Mouse (Mus musculus): ENCODE measurements around the gene Snf8. TPM values are rescaled to one million over a fixed set of nuclear protein-coding genes. Genes with fewer than 3 reads are reported as not detected.

Gene Snf8
- polyA plus RNA-seq, 1 experiment = 28.7 TPM

DNA sequence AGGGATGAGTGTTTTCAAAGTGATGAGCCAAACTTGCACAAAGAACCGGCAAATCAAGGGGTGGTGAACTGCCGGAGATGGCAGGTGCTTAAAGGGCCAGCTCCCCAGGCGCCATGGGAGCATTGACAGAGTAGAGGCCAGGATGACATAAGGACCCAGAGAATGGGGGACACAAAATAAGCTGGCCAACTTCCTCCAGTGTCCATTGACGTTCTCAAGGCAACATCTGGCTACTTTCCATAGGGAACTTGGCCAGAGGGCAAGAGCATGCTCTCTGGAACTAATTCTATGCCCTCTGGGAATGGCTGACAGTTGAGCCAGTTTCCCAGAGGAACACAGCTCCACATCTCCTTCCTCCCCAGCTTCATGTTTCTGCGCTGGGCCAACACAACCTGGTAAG is 33.5 kb downstream of the Snf8 start:
- H3K36me3 ChIP-seq (ENCODE audit: control insufficient read depth, insufficient read depth, low read length) = peaks cover 4% of the 10 kb centered on the region; the same call in 1 of the 2 replicates
- no peak for DNase-seq
- H3K27me3 ChIP-seq (ENCODE audit: control insufficient read depth, insufficient read depth, low read length) = no peaks in the 10 kb centered on the region
- H3K4me1 ChIP-seq (replicated peaks; ENCODE audit: control insufficient read depth, insufficient read depth, low read length) = peaks cover 6% of the 10 kb centered on the region
- no peak overlapping the region for H3K27ac ChIP-seq (ENCODE audit: control insufficient read depth, insufficient read depth, low read length)
- WGBS = 92% methylated on average over 5 of the region's 5 CpGs
- H3K4me3 ChIP-seq (ENCODE audit: control insufficient read depth, insufficient read depth, low read length) = no peak overlapping the region
- no peak for TF ChIP-seq POLR2A (IDR thresholded peaks at IDR 0.05; ENCODE audit: control insufficient read depth, extremely low read depth, insufficient read depth, low read length, poor library complexity)
- TF ChIP-seq CTCF (IDR thresholded peaks at IDR 0.05; ENCODE audit: borderline replicate concordance, control insufficient read depth, extremely low read depth, insufficient read depth, low read length, poor library complexity) = no peak

DNA sequence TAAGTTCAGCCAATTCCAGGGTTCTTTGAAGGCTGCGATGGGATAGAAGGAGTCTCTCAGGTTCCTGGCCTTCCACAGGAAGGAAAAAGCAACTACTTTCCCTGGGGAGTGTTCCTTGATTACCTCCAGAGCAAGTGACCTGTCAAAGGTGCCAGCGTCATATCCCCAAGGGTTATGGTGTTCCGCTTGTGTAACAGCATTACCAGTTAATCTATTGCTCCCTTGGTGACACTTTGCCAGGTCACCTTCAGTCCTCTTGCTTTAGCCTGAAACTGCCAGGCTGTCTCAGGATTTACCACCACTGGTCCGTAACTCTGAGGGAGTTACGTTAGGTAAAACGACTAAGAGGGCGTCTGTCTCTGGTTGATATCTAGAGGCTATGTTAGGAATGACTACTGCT is 35.7 kb downstream of the Snf8 start:
- no peak for DNase-seq
- H3K27me3 ChIP-seq (ENCODE audit: control insufficient read depth, insufficient read depth, low read length) = no peaks in the 10 kb centered on the region
- WGBS = 96% methylated on average over 7 of the region's 7 CpGs
- no peak overlapping the region for H3K27ac ChIP-seq (ENCODE audit: control insufficient read depth, insufficient read depth, low read length)
- peaks cover 14% of the 10 kb centered on the region for H3K4me1 ChIP-seq (replicated peaks; ENCODE audit: control insufficient read depth, insufficient read depth, low read length)
- H3K4me3 ChIP-seq (ENCODE audit: control insufficient read depth, insufficient read depth, low read length) = no peak overlapping the region
- TF ChIP-seq CTCF (IDR thresholded peaks at IDR 0.05; ENCODE audit: borderline replicate concordance, control insufficient read depth, extremely low read depth, insufficient read depth, low read length, poor library complexity) (no peak), POLR2A (IDR thresholded peaks at IDR 0.05; ENCODE audit: control insufficient read depth, extremely low read depth, insufficient read depth, low read length, poor library complexity) (no peak)
- peaks cover 4% of the 10 kb centered on the region; the same call in 1 of the 2 replicates for H3K36me3 ChIP-seq (ENCODE audit: control insufficient read depth, insufficient read depth, low read length)

DNA sequence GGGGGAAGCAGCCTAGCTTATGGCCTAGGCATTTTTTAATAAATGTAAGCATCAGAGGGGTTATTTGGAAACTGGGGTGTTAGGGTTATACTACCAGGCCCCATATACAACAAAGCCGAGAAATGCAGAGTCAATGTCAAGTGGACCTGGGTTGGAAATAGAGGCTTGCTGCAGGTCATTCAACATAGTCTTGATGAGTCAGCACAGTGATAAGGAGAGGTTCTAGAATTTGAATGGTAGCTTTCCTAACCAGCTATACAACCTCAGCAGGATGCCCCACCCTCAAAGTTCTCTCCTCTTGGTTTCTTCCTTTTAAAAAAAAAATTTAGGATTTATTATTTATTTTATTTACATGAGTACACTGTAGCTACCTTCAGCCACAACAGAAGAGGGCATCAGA is 36.3 kb downstream of the Snf8 start:
- TF ChIP-seq CTCF (IDR thresholded peaks at IDR 0.05; ENCODE audit: borderline replicate concordance, control insufficient read depth, extremely low read depth, insufficient read depth, low read length, poor library complexity) = no peak
- TF ChIP-seq POLR2A (IDR thresholded peaks at IDR 0.05; ENCODE audit: control insufficient read depth, extremely low read depth, insufficient read depth, low read length, poor library complexity) = no peak

DNA sequence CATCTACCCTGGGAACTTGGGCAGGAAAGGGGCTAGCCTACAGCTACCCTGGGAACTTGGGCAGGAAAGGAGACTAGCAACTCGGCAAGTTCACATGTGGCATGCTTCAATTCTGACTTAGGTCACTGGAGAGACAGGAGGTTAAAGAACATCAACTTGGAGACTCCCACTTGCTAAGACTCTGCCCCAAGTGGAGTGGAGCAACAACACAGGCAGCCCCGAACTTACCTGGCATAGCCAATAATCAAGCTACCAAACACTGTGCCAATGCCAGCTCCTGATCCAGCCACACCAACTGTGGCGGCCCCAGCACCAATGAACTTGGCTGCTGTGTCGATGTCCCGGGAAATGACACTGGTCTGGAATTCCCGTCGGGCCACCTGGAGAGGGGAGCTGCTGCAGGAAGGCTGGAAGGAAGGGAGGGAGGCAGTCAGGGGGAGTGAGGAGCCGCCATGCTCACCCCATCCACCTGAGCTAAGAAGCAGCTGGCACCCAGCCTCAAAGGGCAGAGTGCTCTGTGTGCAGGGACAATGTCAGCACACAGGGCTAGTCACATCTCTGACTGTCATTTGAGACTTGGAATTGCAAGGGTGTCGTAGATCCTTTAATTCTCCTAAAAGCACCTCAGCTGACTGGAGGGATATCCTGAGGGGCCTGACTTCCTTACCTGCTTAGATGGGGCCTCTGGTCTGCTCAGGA is 38.8 kb downstream of the Snf8 start:
- 95% methylated on average over 9 of the region's 9 CpGs for WGBS
- H3K27ac ChIP-seq (ENCODE audit: control insufficient read depth, insufficient read depth, low read length) = no peak overlapping the region

More for the DNA sequence above, 36.3 kb downstream of the Snf8 start:
- Histone ChIP-seq H3K27ac (ENCODE audit: control insufficient read depth, insufficient read depth, low read length) (no peak overlapping the region), H3K36me3 (ENCODE audit: control insufficient read depth, insufficient read depth, low read length) (peaks cover 4% of the 10 kb centered on the region; the same call in 1 of the 2 replicates), H3K27me3 (ENCODE audit: control insufficient read depth, insufficient read depth, low read length) (no peaks in the 10 kb centered on the region), H3K4me1 (replicated peaks; ENCODE audit: control insufficient read depth, insufficient read depth, low read length) (peaks cover 12% of the 10 kb centered on the region), H3K4me3 (ENCODE audit: control insufficient read depth, insufficient read depth, low read length) (no peak overlapping the region)
- DNase-seq = no peak
- 94% methylated on average over 1 of the region's 1 CpGs for WGBS

DNA sequence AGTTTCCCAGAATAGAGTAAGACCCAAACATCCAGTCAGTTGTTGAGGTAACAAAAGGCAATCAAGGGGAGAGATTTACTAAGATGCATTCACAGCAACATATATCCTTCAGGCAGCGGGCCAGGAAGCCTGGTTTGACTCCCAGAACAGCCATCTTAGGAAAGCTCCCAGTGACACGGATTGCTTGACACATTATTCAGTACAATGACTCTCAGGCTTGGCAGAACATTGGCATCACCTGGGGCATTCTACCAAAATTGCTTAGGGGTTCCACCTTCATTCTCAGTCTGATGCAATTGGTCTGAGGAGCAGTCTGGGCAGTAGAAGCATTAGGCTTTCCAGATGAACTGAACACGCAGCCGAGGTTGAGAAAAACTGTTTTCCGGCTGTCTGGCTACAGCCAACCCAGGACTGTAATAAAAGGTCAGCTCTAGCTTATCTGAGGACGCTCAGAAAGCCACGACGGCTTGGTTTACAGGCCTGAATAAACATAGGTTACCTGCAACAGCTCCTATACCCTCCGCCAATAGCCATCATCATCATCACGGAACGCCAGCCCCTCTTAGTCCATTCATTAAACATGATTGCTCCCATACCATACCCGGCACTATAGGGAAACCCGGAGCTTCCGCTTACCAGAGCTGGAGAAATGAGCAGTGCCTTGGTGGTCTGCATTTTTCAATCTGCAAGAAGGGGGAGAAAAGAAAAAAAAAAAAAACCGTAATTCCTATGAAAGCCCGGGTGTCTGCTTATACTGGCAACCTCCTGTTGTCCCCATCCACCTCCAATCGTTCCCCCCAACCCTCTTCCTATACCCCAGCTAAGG is 39.9 kb downstream of the Snf8 start:
- H3K27ac ChIP-seq (ENCODE audit: control insufficient read depth, insufficient read depth, low read length) = no peak overlapping the region
- 19% methylated on average over 17 of the region's 17 CpGs for WGBS
- peaks cover 12% of the 10 kb centered on the region for H3K4me1 ChIP-seq (replicated peaks; ENCODE audit: control insufficient read depth, insufficient read depth, low read length)
- DNase-seq = no peak
- no peak for TF ChIP-seq POLR2A (IDR thresholded peaks at IDR 0.05; ENCODE audit: control insufficient read depth, extremely low read depth, insufficient read depth, low read length, poor library complexity)
- no peak for TF ChIP-seq CTCF (IDR thresholded peaks at IDR 0.05; ENCODE audit: borderline replicate concordance, control insufficient read depth, extremely low read depth, insufficient read depth, low read length, poor library complexity)
- H3K4me3 ChIP-seq (ENCODE audit: control insufficient read depth, insufficient read depth, low read length) = peak overlapping the region; percentile 81
- peaks cover 4% of the 10 kb centered on the region; the same call in 1 of the 2 replicates for H3K36me3 ChIP-seq (ENCODE audit: control insufficient read depth, insufficient read depth, low read length)
- no peaks in the 10 kb centered on the region for H3K27me3 ChIP-seq (ENCODE audit: control insufficient read depth, insufficient read depth, low read length)

More for the DNA sequence above, 38.8 kb downstream of the Snf8 start:
- H3K36me3 ChIP-seq (ENCODE audit: control insufficient read depth, insufficient read depth, low read length) = peaks cover 4% of the 10 kb centered on the region; the same call in 1 of the 2 replicates
- no peak for TF ChIP-seq POLR2A (IDR thresholded peaks at IDR 0.05; ENCODE audit: control insufficient read depth, extremely low read depth, insufficient read depth, low read length, poor library complexity)
- no peak for TF ChIP-seq CTCF (IDR thresholded peaks at IDR 0.05; ENCODE audit: borderline replicate concordance, control insufficient read depth, extremely low read depth, insufficient read depth, low read length, poor library complexity)
- H3K4me3 ChIP-seq (ENCODE audit: control insufficient read depth, insufficient read depth, low read length) = no peak overlapping the region
- peaks cover 12% of the 10 kb centered on the region for H3K4me1 ChIP-seq (replicated peaks; ENCODE audit: control insufficient read depth, insufficient read depth, low read length)
- DNase-seq = no peak
- H3K27me3 ChIP-seq (ENCODE audit: control insufficient read depth, insufficient read depth, low read length) = no peaks in the 10 kb centered on the region

DNA sequence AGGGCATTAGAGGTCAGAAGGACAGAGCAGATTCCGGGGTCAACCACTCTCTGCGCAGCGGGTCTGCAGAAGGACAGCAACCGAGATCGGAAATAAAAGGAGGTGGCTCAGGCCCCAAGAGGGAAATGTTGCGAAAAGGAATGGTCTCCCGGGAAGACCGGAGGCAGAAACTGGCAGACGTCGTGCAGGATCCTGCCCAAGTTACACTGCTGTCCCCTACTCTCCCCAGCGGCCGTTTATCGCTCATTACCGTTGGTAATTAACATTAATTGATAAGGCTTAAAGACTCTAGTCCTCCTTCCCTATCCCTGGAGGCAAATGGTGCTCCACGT is 40.5 kb downstream of the Snf8 start:
- TF ChIP-seq CTCF (IDR thresholded peaks at IDR 0.05; ENCODE audit: borderline replicate concordance, control insufficient read depth, extremely low read depth, insufficient read depth, low read length, poor library complexity) = no peak
- no peak for TF ChIP-seq POLR2A (IDR thresholded peaks at IDR 0.05; ENCODE audit: control insufficient read depth, extremely low read depth, insufficient read depth, low read length, poor library complexity)
- under 1% methylated on average over 15 of the region's 15 CpGs for WGBS
- no peak for DNase-seq

More for the DNA sequence above, 40.5 kb downstream of the Snf8 start:
- Histone ChIP-seq H3K27ac (ENCODE audit: control insufficient read depth, insufficient read depth, low read length) (no peak overlapping the region), H3K4me1 (replicated peaks; ENCODE audit: control insufficient read depth, insufficient read depth, low read length) (peaks cover 12% of the 10 kb centered on the region), H3K27me3 (ENCODE audit: control insufficient read depth, insufficient read depth, low read length) (no peaks in the 10 kb centered on the region), H3K4me3 (ENCODE audit: control insufficient read depth, insufficient read depth, low read length) (peak overlapping the region; percentile 81), H3K36me3 (ENCODE audit: control insufficient read depth, insufficient read depth, low read length) (peaks cover 4% of the 10 kb centered on the region; the same call in 1 of the 2 replicates)

Data from thymus, adult 2 months (tissue).